Comparison of ENCODE assay signal across 8 mouse cellular contexts in genomic region chr3:107631523-107631958, GRCm38 (mm10). TPM values are rescaled to one million over a fixed set of nuclear protein-coding genes. Genes with fewer than 3 reads are reported as not detected.
A peak's percentile ranks its signal among the peaks of the same experiment; 100 is the strongest.
DNase-seq lines count a peak whose midpoint lies in the region; ATAC-seq lines count a peak whose summit lies in the region.

TSS of gene Strip1 (minus strand) at chr3:107631694.

- WGBS in forebrain, embryonic 14.5 days, result 0% methylated on average over 34 of the region's 35 CpGs
- under 1% methylated on average over 35 of the region's 35 CpGs for WGBS in neural tube, embryonic 15.5 days

- peak; percentile 96 for DNase-seq in ES-CJ7 (ENCODE audit: low read depth, low spot score)
- DNase-seq in cerebellum, adult 11 months, result peak; percentile 92
- DNase-seq in forebrain, embryonic 14.5 days (ENCODE audit: low spot score), result peak; percentile 99
- peak; percentile 91 to 94 for DNase-seq in heart, postnatal 14 days
- DNase-seq in layer of hippocampus, adult 11-12 months (ENCODE audit: low spot score), result peak; percentile 94
- DNase-seq in lung, adult 18-20 months, result peak; percentile 95 to 97
- peak; percentile 93 for DNase-seq in testis, postnatal 14 days (ENCODE audit: low spot score)

- H3K36me3 ChIP-seq in forebrain, embryonic 14.5 days (ENCODE audit: control insufficient read depth, insufficient read depth, low read length), result peaks cover 24% of the 10 kb centered on the region
- peaks cover 21% of the 10 kb centered on the region for H3K36me3 ChIP-seq in neural tube, embryonic 15.5 days

- H3K9ac ChIP-seq in forebrain, embryonic 14.5 days (ENCODE audit: low read length), result peak within 1 kb of the TSS; percentile 95
- peak within 1 kb of the TSS; percentile 100 for H3K9ac ChIP-seq in neural tube, embryonic 15.5 days (replicated peaks)

- H3K27me3 ChIP-seq in forebrain, embryonic 14.5 days (replicated peaks; ENCODE audit: control insufficient read depth, insufficient read depth, low read length), result no peaks in the 10 kb centered on the region
- H3K27me3 ChIP-seq in neural tube, embryonic 15.5 days (replicated peaks), result no peaks in the 10 kb centered on the region

- intact Hi-C loops in heart, postnatal 14 days (cut with DNase I), result loop anchor here (10.0 kb wide), 1 partner anchor 233 kb away; no protein-coding TSS in a partner anchor

- peak within 1 kb of the TSS; percentile 91 for H3K27ac ChIP-seq in forebrain, embryonic 14.5 days (ENCODE audit: low read depth, low read length)
- peak within 1 kb of the TSS; percentile 99 for H3K27ac ChIP-seq in neural tube, embryonic 15.5 days (replicated peaks)

- peaks cover 11% of the 10 kb centered on the region for H3K4me1 ChIP-seq in forebrain, embryonic 14.5 days (ENCODE audit: control insufficient read depth, insufficient read depth, low read length)
- H3K4me1 ChIP-seq in neural tube, embryonic 15.5 days, result peaks cover 27% of the 10 kb centered on the region

- peak within 1 kb of the TSS; percentile 71 for H3K4me2 ChIP-seq in forebrain, embryonic 14.5 days (ENCODE audit: low read length)
- peak within 1 kb of the TSS; percentile 72 for H3K4me2 ChIP-seq in neural tube, embryonic 15.5 days

- H3K4me3 ChIP-seq in forebrain, embryonic 14.5 days (ENCODE audit: low read depth, low read length), result peak within 1 kb of the TSS; percentile 78
- H3K4me3 ChIP-seq in neural tube, embryonic 15.5 days (replicated peaks), result peak within 1 kb of the TSS; percentile 94

- H3K9me3 ChIP-seq in forebrain, embryonic 14.5 days (replicated peaks; ENCODE audit: control insufficient read depth, low read length), result no peaks in the 10 kb centered on the region
- no peaks in the 10 kb centered on the region for H3K9me3 ChIP-seq in neural tube, embryonic 15.5 days (replicated peaks)

- ATAC-seq in forebrain, embryonic 14.5 days, result peak; percentile 98
- ATAC-seq in neural tube, embryonic 15.5 days (ENCODE audit: low FRiP score), result peak; percentile 97

RNA-seq across cellular contexts. Expression of gene Strip1, which starts in this region (rescaled TPM):
- polyA plus RNA-seq in forebrain, embryonic 14.5 days (2014; fragmentation: Nextera tagmentation; extraction: Ambion mirVana), result 134 and 141 TPM in 2 replicates
- total RNA-seq in heart, postnatal 14 days (2021), result 10 to 100 TPM; 21.4 to 26.2 TPM
- polyA plus RNA-seq in neural tube, embryonic 15.5 days (2015; fragmentation: Nextera tagmentation; extraction: Ambion mirVana), result 118 and 138 TPM in 2 replicates

Comparison
In these comparisons a context has a peak if more than half of its experiments do, and no peak if none do; other contexts are left out.
1. Peak in every context shown above with its lines: DNase-seq, ATAC-seq, H3K4me3 ChIP-seq and H3K27ac ChIP-seq.